Mouse (Mus musculus): ENCODE measurements around the gene Ubtd2.

DNA sequence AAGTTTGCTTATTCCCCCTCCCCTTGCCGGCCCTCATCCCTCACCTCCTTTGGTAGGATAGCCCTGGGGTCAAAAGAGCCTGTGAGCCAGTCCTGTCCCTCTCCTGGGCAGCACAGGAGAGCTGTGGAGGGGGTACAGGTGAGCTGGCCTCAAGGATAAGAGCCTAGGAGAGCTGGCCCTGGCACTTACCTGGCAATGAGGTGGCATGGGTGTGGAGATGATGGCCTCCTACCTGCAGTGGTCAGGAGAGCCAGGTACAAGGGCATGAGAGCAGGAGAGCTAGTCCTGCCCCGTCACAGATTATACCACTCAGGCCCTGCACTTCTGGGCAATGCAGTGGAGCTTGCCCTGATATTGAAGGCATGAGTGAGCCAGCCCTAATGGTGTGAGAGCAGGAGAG is 9.1 kb downstream of the Ubtd2 start:
- no peak for TF ChIP-seq GATA1 (IDR thresholded peaks at IDR 0.05; ENCODE audit: borderline replicate concordance, low read length)
- no peak for TF ChIP-seq FLI1 (IDR thresholded peaks at IDR 0.05; ENCODE audit: low read length)

Measured in megakaryocyte, embryonic 14.5 days (primary cell).